Mouse (Mus musculus) midbrain, embryonic 14.5 days (tissue): ENCODE results near the gene Sars. TPM values are rescaled to one million over a fixed set of nuclear protein-coding genes. Genes with fewer than 3 reads are reported as not detected.
A peak's percentile ranks its signal among the peaks of the same experiment; 100 is the strongest.

Experiments used
- ATAC-seq: fragments of 200-750 bp; cut with Nextera tagmentation; 2 replicates; pipeline ENCODE4 v1.8.0; 2017; ENCODE audit warnings: moderate number of reproducible peaks, moderate library complexity; ENCODE audit not compliant: low FRiP score, low TSS enrichment
- DNase-seq: peaks from one replicate; pipeline ENCODE4 v3.0.0-alpha.2; 2015
- H3K27ac ChIP-seq: fragments of 300-500 bp; sonication (generic); replicated peaks from 2 replicates; pipeline ENCODE4 v1.5.1; 2014; ENCODE audit warnings: mild to moderate bottlenecking, low read depth, low read length, moderate library complexity
- H3K27me3 ChIP-seq: fragments of 300-500 bp; sonication (generic); 2 replicates; pipeline ENCODE4 v1.6.1; 2014; ENCODE audit warnings: low read length, control low read depth, mixed read lengths; ENCODE audit not compliant: control insufficient read depth, insufficient read depth
- H3K36me3 ChIP-seq: fragments of 300-500 bp; sonication (generic); 2 replicates; pipeline ENCODE4 v1.6.1; 2014; ENCODE audit warnings: low read length, control low read depth; ENCODE audit not compliant: control insufficient read depth, insufficient read depth
- H3K4me1 ChIP-seq: fragments of 300-500 bp; sonication (generic); 2 replicates; pipeline ENCODE4 v1.6.1; 2014; ENCODE audit warnings: mild to moderate bottlenecking, antibody characterized with exemption, low read length, control low read depth; ENCODE audit not compliant: control insufficient read depth, insufficient read depth
- H3K4me2 ChIP-seq: fragments of 300-500 bp; sonication (generic); 2 replicates; pipeline ENCODE4 v1.6.1; 2014; ENCODE audit warnings: mild to moderate bottlenecking, low read length, moderate library complexity
- H3K4me3 ChIP-seq: fragments of 300-500 bp; sonication (generic); replicated peaks from 2 replicates; pipeline ENCODE4 v1.5.1; 2014; ENCODE audit warnings: low read depth, low read length
- H3K9ac ChIP-seq: fragments of 300-500 bp; sonication (generic); replicated peaks from 2 replicates; pipeline ENCODE4 v1.6.1; 2014; ENCODE audit warnings: mild to moderate bottlenecking, low read length, moderate library complexity
- H3K9me3 ChIP-seq: fragments of 300-500 bp; sonication (generic); 2 replicates; pipeline ENCODE4 v1.6.1; 2016; ENCODE audit warnings: low read length, control low read depth, mixed read lengths; ENCODE audit not compliant: control insufficient read depth
- WGBS: fragments of 180-500 bp; shearing (Covaris S2); extraction: QIAGEN DNeasy Blood & Tissue Kit; methylation state at CpG from one replicate; pipeline ENCODE4 v1.1.7; 2014; 5-methylcytosine and 5-hydroxymethylcytosine counted together
- polyA plus RNA-seq: library from polyadenylated mRNA; unstranded; fragments of >200 nt; fragmentation: Nextera tagmentation; extraction: Ambion mirVana; gene quantifications from 2 replicates; pipeline ENCODE4 v1.2.1, GENCODE M21; 2014

Sars gene
- polyA plus RNA-seq, 1 experiment from 2014 or later, result 217 TPM

- Histone ChIP-seq H3K9me3 (peaks cover 2% of the 10 kb centered on the region; the same call in 1 of the 2 replicates), H3K4me3 (no peak overlapping the region), H3K4me1 (peaks cover 48% of the 10 kb centered on the region), H3K27me3 (no peaks in the 10 kb centered on the region), H3K27ac (no peak overlapping the region), H3K4me2 (peak overlapping the region; percentile 78), H3K9ac (no peak overlapping the region), H3K36me3 (peaks cover 60% of the 10 kb centered on the region)
- DNase-seq (no peak), ATAC-seq (no peak)
- WGBS, result 82% methylated on average over 8 of the region's 8 CpGs
Measured at GRCm38 (mm10) chr3:108408517-108409008, 36.4 kb downstream of the Sars start.

GRCm38 (mm10) chr3:108406306-108406885 lies 38.6 kb downstream of the Sars start:
- WGBS, result 60% methylated on average over 24 of the region's 24 CpGs
- Histone ChIP-seq H3K9me3 (no peaks in the 10 kb centered on the region), H3K4me2 (peak overlapping the region; percentile 33), H3K36me3 (peaks cover 62% of the 10 kb centered on the region), H3K4me1 (peaks cover 36% of the 10 kb centered on the region), H3K27me3 (no peaks in the 10 kb centered on the region), H3K4me3 (no peak overlapping the region), H3K27ac (peak overlapping the region; percentile 79), H3K9ac (peak overlapping the region; percentile 31; the same call in 1 of the 2 replicates)
- DNase-seq (no peak), ATAC-seq (no peak)

- no peaks in the 10 kb centered on the region for H3K27me3 ChIP-seq
- ATAC-seq, result peak; percentile 22; the same call in 1 of the 2 replicates
- DNase-seq, result peak; percentile 75
- H3K36me3 ChIP-seq, result peaks cover 69% of the 10 kb centered on the region
- no peaks in the 10 kb centered on the region for H3K9me3 ChIP-seq
- H3K4me1 ChIP-seq, result peaks cover 30% of the 10 kb centered on the region
- peak overlapping the region; percentile 79 for H3K27ac ChIP-seq
- peak overlapping the region; percentile 31; the same call in 1 of the 2 replicates for H3K9ac ChIP-seq
- WGBS, result 9% methylated on average over 14 of the region's 14 CpGs
- no peak overlapping the region for H3K4me3 ChIP-seq
- peak overlapping the region; percentile 33 for H3K4me2 ChIP-seq
Measured at GRCm38 (mm10) chr3:108405536-108406305, 39.3 kb downstream of the Sars start.

GRCm38 (mm10) chr3:108402528-108402920 lies 42.5 kb downstream of the Sars start:
- ATAC-seq, result no peak
- 71% methylated on average over 15 of the region's 15 CpGs for WGBS
- H3K9ac ChIP-seq, result no peak overlapping the region
- no peaks in the 10 kb centered on the region for H3K27me3 ChIP-seq
- H3K4me1 ChIP-seq, result peaks cover 16% of the 10 kb centered on the region
- no peak overlapping the region for H3K4me2 ChIP-seq
- no peak overlapping the region for H3K4me3 ChIP-seq
- H3K36me3 ChIP-seq, result peaks cover 95% of the 10 kb centered on the region
- no peak for DNase-seq
- peak overlapping the region; percentile 67; the same call in 1 of the 2 replicates for H3K27ac ChIP-seq
- no peaks in the 10 kb centered on the region for H3K9me3 ChIP-seq

DNA sequence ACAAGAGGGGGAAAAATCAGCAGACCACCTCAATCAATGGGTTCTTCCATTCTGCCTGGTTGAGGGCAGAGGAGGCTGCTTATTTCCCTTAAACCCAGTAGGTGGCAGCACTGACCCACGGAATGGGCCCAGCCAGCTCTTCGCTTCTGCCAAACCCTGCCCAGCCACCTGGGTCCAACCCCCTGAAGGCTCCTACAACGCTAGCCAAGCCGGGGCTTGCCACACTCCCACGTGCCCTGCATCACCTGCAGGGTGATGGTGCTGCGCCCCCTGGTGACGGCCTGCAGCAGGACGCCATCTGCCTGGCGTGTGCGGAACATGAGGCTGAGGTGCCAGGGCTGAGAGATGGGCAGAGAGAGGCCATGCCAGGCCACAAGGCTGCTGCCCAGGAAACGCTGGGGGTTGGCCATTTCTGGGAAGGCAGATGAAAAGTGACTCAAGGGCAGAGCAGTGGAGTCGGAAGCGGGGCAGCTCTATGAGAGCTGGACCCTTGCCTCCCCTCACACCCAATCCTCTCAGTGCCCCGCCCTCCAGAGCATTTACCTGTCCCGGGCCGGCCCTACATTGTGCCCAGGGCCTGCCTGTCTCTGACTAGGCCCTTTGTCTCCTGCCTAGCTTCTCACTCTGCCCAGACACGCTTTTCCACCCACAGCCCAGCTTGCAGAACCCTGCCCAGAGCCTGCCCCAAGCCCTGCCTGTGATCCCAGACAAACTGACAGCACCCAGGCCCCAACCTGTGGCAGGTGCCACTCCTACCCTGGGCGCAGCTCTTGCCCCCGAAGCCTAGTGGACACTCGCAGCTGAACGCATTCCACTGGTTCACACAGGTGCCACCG lies 43.1 kb downstream of the Sars start:
- no peaks in the 10 kb centered on the region for H3K27me3 ChIP-seq
- no peak overlapping the region for H3K9ac ChIP-seq
- H3K4me3 ChIP-seq, result no peak overlapping the region
- DNase-seq (peak; percentile 94), ATAC-seq (peak; percentile 87)
- peak overlapping the region; percentile 26; the same call in 1 of the 2 replicates for H3K4me2 ChIP-seq
- no peaks in the 10 kb centered on the region for H3K9me3 ChIP-seq
- peaks cover 16% of the 10 kb centered on the region for H3K4me1 ChIP-seq
- 40% methylated on average over 22 of the region's 22 CpGs for WGBS
- H3K27ac ChIP-seq, result peak overlapping the region; percentile 67
- H3K36me3 ChIP-seq, result peaks cover 96% of the 10 kb centered on the region

DNA sequence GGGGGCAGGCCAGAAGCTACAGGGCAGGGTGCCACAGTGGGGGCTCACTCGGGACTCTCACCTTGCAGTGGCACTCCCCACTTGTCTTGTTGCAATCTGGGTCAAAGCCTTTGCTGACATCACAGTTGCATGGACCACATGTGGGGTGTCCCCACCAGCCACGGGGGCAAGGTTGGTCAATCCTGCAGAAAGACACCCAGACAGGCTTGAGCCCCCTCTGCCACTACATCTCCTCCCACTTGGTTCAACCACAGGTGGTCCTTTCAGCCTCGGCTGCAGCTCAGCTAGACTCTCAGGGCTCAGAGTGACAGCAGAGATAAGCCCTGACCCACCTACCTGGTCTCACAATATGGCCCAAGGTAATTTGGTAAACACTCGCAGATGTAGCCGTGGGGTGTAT lies 44.6 kb downstream of the Sars start:
- no peak for ATAC-seq

DNA sequence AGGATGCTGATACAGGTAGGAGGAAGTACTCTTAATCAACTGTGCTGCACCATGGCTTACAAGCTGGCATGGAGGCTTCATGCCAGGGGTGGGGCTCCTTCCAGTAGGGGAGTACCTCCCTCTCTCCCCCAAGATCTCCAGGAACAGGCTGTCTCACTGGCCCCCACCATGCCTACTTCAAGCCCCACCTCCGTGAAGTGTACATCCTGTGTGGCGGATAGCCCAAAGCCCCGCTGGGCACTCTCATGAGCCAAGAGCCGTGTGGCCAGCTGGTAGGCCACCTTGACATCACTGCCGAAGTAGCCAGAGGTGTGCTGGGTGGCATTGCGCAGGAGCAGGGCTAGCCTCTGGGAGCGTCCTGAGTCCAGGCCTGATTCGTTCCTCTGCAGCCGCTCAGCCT lies 46.7 kb downstream of the Sars start:
- Histone ChIP-seq H3K4me2 (no peak overlapping the region), H3K27me3 (no peaks in the 10 kb centered on the region), H3K4me1 (no peaks in the 10 kb centered on the region), H3K9me3 (no peaks in the 10 kb centered on the region), H3K9ac (no peak overlapping the region), H3K27ac (no peak overlapping the region), H3K4me3 (no peak overlapping the region), H3K36me3 (peaks cover 99% of the 10 kb centered on the region)
- WGBS, result 96% methylated on average over 9 of the region's 9 CpGs
- ATAC-seq (no peak), DNase-seq (no peak)

More for the DNA sequence above, 44.6 kb downstream of the Sars start:
- 90% methylated on average over 5 of the region's 5 CpGs for WGBS
- DNase-seq, result no peak
- no peaks in the 10 kb centered on the region for H3K27me3 ChIP-seq
- H3K4me1 ChIP-seq, result peaks cover 4% of the 10 kb centered on the region
- H3K9me3 ChIP-seq, result no peaks in the 10 kb centered on the region
- H3K4me3 ChIP-seq, result no peak overlapping the region
- H3K4me2 ChIP-seq, result no peak overlapping the region
- H3K36me3 ChIP-seq, result peaks cover 98% of the 10 kb centered on the region
- H3K27ac ChIP-seq, result no peak overlapping the region
- no peak overlapping the region for H3K9ac ChIP-seq

- H3K4me2 ChIP-seq, result no peak overlapping the region
- H3K4me1 ChIP-seq, result no peaks in the 10 kb centered on the region
- no peak overlapping the region for H3K4me3 ChIP-seq
- no peaks in the 10 kb centered on the region for H3K27me3 ChIP-seq
- ATAC-seq, result no peak
- no peak for DNase-seq
- H3K9me3 ChIP-seq, result no peaks in the 10 kb centered on the region
- no peak overlapping the region for H3K27ac ChIP-seq
- peaks cover 67% of the 10 kb centered on the region for H3K36me3 ChIP-seq
- H3K9ac ChIP-seq, result no peak overlapping the region
- WGBS, result 41% methylated on average over 15 of the region's 15 CpGs
Measured at GRCm38 (mm10) chr3:108392793-108393192, 52.2 kb downstream of the Sars start.
